Mouse (Mus musculus) T-cell, adult 2 months (primary cell): ENCODE data around the gene Gdap1l1.

Experiments
- DNase-seq: peaks from one replicate; pipeline ENCODE4 v3.0.0; 2022; ENCODE audit warnings: low spot score

Gene Gdap1l1

DNA sequence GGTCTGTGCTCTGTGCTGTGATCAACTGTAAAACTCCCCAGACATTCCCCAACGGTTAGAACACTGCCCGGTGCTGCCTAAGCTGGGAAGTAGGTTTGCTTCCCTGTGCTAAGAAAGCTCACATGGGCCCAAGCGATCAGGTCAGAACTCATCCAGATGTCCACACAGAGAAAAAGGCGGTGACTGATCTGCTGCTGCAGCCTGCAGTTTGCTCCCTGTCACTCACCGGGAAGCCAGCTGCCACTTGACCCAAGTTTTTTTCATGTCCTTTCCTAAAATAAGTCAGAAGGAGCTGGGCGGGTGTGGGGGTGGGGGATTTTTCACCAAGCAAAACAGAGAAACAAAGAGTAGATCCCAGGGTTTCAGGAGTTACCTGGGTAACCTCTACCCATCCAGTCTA lies 26.3 kb downstream of the Gdap1l1 start:
- DNase-seq = no peak

DNA sequence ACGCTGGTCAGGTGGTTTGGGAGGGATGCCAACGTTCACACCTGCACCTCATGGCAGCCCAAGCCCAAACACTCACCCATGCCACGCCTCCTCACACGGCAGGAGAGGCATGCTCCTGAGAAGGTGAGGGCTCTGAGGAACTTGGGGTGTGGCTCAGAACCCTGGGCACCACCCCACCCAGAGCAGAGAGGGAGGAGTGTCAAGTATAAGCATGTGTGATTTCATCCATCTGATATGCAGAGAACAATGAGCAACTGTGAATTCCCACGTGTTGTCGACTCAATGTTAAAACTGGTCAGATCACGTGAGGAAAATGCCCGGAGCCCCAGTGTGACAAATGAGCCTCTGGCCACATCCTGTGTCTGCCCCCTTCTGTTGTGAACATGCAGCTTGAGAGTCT lies 28.5 kb downstream of the Gdap1l1 start:
- no peak for DNase-seq

DNA sequence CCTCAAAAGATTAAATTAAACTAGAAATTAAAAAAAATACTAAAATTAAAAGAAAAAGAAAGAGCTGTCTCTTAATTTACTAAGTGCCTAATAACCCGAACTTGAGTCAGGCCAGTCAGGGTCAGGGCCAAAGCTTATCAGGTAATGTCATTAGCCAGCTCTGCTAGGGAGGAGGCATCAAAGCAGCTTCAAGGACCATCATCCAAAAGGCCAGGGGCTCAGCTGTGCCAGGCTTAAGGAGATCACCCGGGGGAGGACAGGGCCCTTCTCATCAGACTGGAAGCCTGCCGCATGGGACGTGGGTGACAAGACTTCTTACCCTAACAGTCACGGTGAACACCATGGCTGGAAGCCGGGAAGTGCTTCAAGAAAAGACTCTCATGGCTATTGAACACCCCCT lies 29.3 kb downstream of the Gdap1l1 start:
- no peak for DNase-seq

DNA sequence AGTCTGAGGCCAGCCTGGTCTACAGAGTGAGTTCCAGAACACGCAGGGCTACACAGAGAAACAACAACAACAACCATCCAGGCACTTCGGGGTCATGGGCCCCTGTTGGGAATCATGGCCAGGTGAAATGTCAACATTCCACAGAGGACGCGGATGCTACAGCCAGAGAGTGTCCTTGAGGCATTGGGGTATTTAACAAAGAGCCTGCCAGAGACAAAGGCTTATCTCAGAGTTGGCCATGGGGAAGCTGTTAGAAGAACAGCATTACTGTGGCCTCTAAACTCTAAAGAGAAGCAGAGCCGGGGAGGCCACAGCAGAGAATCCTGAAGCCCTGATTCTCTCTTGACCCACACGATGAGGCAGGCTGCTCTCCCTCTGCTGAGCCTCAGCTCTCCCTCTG lies 30.6 kb downstream of the Gdap1l1 start:
- no peak for DNase-seq

DNA sequence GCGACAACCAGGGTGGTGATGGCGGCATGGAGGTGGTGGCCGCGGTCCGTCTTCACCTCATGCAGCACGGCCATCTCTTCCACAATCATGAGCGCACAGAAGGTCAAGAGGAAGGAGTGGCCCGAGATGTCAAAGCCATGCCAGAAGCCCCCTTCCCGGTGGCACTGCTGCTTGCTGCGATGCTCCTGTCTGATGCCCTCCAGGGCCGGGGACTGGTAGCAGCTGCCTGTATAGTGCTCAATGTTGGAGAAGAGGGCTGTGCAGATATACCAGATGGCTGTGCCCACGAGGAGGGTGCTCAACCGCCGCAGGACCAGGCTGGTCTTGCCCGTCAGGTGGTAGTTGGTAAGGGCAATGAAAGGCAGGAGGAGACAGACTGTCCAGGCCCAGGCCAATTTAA lies 31.4 kb downstream of the Gdap1l1 start:
- DNase-seq = no peak

DNA sequence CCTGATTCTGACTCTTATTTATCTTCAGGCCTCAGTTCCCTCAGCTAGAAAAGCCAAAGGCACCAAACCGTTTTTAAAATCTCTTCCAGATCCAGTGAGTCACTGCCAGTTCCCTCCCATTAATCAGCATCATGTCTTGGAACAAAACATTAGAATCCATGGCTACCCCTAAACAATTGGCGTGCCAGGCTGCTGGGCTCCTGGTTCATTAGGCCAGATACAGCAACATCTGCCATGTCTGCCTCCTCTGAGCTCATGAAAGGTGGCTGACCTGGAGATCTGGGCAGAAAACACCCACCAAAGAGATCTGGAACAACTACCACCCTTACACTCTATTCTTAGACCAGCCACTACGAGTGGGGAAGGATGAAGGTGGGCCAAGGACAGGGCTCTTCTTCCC lies 32.9 kb downstream of the Gdap1l1 start:
- no peak for DNase-seq

DNA sequence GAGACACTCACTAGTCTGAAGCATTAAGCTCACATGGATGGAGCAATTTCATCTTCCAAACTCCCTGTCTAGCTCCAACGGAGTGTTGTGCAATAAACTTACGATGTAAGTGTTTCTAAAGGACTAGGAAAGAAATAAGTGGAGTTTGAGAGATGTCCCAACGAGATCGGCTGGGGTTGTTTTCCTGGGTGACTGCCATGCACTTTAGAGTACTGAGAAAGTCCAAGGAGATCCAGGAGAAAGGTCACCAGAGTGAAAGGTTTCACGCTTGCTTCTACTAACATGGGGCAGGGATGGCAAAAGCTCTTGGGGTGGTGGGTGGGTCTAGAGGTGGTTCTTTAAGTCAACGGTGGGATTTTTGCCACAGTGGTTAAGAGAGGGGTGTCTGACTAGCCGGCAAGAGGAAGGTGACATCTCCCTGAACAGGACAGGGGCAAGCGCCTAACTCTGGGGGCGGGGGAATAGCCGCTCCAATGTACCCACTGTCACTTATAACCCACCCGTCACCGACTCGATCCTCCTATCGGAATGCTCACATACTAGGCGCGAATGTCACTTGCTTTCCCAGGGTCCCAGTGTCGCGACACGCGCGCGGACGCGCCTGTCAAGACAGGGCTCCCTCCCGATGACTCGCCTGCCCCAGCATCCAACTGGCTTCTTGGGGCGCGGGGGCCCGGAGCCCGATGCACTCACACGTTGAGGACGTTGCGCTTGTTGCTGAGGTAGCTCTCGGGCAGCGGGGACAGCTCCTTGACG lies 33.6 kb downstream of the Gdap1l1 start:
- DNase-seq = no peak

DNA sequence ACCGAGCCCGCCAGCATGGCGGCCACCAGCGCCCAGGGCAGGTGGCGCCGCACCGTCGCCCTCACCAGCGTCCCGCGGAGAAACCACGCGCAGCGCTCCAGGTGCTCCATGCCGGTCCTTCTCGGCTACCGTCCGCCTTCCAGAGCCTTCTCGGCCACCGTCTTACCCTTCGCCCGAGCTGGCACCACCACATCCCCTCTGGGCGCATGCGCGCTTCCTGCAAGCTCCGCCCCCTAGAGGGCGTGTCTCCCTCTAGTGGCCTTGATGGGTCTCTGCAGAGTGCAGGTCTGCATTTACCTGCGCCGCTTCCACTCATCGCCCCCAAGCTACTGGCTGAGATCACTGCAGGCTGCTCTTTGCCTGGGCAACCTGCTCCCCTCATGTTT lies 34.2 kb downstream of the Gdap1l1 start, which contains the start of gene Fitm2:
Gene Fitm2 (minus strand): TSS at position 164 of the 386 bp plus-strand sequence.
- peak; percentile 97 for DNase-seq

DNA sequence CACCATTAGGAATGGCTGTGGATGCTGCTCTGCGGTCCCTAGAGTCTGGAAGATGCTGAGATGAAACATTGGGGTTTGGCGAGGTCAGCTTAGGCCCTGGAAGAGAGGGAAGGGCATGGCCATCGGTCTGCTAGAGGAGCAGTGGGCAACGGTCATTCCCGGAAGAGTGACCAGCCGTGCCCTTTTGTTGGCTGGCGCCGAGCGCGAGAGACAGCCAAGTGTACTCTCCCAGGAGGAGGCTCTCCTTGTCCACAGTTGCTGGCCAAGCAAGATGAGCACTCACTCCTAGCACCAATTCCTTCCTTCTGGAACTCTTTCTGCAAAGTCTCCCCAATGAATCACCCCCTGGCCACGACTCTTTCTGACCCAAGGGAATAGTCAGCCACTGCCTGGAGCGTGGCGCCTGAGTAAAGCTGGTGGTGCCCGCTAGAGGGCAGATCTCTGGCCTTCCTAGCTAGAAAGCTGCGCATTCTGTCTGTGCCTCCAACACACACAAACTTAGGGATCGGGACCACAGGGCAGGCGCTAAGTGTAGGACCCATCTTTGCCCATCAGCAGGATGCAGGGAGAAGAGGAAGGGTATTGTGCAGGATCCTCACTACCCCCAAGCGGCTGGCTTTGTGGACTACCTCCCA lies 42.0 kb downstream of the Gdap1l1 start:
- DNase-seq = no peak

DNA sequence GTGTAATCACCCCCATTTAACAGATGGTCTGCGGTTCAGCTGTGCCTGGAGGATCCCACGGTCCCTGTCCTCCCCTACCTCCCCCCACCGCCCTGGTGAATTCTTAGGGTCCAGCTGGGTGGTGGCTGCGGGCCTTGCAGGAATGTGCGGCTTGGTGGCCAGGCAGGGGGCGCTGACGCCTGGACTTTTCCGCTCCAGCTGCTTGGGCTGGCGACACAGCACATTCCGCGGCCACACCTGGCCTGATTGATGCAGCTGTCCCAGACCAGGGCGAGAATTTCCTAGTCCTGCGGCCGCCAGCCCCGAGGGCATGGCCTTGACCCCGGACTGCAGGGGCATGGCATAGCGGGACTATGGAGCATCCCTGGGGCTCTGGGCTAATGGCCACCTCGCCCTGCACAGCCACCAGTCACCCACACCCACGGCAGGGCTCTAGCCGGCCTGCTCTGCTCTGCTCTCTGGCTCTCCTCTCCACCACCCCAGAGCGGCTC lies 43.3 kb downstream of the Gdap1l1 start:
- DNase-seq = no peak

DNA sequence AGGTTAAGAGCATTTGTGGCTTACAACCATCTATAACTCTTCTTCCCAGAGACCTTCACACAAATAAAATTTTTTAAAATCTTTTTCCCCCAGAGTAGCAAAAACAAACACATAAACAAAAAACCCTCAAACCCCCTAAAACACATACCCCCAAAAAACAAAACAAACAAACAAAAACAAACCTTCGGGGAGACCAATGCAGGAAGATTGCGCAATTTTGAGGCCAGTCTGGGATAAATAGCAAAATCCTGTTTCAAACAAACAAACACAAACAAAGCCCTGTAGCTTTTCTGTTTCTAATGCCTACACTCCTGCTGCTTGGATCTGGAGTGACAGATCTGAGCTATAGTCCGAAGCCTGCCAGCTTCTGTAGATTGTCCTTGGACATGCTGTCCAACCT lies 49.1 kb downstream of the Gdap1l1 start:
- no peak for DNase-seq

DNA sequence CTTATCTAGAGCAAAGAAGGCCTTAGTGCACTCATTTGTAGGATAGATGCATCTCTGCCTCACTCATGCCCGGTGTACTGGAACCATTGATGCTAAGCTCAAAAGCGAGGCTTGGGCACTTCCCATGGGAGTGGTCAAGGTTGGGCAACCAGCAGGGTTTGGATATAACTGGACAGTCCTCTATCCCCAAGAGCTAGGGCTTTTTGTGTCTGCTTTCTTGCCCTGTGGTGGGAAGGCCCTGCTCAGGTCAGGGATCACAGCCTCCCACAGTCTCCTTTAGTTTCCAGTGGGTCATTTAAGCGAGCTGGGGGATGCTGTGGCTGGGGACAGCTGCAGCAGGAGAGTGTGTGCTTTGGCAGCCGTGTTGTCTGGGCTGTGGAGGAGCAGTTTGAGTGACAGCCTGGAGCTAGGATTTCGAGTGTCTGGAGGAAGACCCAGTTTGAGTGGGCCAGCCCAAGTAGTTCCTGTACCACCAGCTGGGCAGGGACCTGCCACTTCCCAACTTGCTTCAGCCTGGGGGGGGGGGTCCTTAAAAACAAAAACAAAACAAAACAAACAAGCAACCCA lies 51.5 kb downstream of the Gdap1l1 start:
- DNase-seq = no peak

DNA sequence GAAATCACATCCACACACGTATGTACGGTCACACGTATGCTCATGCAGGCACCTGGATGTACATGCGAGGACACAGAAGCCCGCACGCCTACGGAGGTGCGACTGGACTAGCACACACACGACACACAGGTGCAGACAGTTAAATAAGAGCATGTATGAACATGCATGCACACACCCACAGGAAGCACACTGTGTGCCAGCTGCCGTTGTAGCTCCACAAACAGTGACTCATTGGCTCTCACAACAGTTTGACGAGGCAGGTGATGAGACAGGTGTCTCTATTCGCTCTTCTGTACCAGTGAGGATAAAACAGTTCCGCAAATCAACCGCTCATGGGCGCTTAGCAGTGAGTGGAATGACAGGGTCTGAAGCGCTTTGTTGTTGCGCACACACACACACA lies 52.4 kb downstream of the Gdap1l1 start:
- DNase-seq = no peak

DNA sequence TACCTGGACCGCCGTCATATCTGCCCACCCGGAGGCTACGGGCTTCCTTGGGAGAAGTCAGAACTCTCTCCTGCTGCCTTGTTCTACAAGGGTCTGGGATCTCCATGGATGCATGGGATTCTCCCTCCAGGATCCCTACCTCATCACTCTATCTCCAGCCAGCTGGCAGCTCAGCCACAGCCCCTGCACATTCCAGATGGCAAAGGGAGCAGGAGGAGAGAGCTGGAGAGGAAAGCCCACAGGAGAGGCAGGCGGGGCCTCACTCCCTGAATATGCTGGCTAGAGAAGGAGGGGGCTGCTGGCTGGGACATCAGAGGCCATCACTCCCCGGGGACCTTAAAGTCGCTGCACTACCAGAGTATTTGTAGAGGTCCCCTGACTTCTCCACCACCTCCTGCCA lies 53.1 kb downstream of the Gdap1l1 start:
- DNase-seq = no peak

DNA sequence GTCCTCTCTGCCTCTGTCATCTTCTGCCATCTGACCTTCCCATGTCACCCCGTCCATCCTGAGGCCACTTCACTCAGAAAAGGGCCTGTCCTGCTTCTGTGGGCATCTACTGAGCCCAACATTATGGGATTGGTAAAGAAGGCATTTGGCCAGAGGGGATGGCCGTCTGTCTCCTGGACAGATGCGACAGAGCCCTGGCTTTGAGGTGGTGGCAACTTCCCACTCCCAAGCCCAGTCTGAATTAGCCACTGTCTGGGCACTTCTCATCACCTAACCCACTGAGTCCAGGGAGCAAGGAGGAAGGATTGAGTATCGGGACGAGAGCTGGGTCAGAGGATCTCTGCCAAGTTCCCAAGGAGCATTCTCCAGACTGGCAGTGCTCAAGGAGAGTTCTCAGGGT lies 53.7 kb downstream of the Gdap1l1 start, which contains the start of gene R3hdml:
Gene R3hdml (plus strand): TSS at position 301 of the 400 bp plus-strand sequence.
- DNase-seq = no peak

DNA sequence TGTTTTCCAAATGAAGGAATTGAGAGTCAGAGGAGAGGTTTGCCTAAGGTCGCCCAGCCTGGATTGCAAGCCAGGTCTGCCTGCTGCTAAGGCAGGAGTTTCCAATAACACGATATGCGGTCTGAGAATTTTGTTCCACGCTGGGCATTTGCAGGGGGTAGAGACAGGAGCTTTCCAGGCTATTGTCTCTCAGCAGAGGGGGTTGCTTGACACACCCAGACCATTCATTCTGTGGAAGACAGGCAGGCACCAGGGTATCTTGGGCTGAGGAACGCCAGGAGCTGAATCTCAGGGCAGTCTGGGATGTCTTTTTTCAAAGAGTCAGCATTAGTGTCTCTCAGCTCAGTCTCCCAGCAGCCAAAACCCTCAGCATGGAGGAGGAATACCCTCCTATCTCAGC lies 54.8 kb downstream of the Gdap1l1 start:
- DNase-seq = no peak

DNA sequence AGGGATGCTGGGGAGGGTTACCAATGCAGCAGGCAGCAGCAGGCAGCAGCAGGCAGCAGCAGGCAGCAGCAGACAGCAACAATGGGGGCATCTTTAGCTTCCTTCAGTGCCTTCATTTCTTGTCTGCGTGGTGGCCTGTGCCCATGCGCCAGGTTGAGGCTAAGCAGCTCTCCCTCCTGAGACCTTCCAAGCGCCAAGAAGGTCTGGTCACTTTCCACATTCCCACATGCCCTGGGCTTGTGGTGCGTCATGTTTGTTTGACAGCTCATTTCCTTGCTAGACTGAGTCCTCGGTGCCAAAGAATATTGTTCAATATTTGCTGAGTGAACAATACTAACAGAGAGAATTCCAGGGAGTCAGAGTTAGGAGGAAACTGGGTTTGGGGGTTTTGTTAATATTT lies 55.7 kb downstream of the Gdap1l1 start:
- no peak for DNase-seq

DNA sequence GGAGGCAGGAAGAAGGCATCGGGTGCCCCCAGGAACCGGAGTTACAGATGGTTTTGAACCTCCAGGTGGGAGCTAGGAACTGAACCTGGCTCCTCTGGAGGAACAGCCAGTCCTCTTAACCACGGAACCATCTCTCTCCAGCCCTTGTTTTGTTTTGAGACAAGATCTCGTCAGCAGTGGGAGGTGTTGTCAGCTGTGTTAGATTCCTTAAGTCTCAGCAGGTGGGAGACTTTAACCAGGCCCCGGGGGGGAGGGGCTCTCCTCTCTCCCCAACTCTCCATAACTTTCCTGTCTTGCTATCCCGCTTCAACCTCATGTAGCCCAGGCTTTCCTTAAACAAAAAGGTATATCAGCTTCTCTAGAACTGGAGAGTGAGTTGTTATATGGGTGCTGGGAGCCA lies 56.2 kb downstream of the Gdap1l1 start:
- DNase-seq = no peak

DNA sequence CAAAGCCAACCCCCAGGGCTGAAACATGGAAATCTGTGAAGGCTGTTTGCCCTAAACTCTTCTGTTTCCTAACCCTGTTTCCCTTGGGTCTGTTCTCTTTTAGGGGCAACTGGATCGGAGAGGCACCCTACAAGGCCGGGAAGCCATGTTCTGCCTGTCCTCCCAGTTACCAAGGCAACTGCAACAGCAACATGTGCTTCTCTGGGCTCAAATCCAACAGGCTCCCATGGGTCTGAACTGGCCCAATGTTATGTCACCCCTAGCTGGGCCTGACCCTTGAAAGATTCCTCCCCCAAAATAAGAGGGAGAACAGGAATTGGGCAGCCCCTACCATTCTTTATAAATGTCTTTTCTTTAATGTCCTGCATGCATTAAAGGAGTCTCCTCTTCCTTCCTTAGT lies 63.9 kb downstream of the Gdap1l1 start:
- no peak for DNase-seq

DNA sequence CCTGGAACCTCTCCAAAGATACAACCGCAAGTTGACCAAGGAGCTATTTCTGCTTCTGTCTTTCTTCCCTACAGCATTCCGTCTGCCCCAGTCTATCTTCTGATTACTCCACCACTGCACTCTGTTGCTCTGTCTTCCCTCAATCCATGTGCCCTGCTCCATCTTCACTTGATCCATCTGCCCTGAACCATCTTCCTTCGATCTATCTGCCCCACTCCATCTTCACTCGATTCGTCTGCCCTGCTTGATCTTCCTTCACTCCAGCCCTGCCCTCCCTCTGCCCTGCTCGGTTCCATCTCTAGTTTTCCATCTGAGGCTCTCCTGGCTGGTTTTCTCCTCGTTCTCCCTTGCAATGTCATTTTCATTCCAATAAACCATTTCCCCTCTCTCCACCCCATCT lies 64.9 kb downstream of the Gdap1l1 start:
- DNase-seq = no peak
